Comparison of ENCODE assay signal across 8 mouse cellular contexts in genomic region chr4:117039925-117040687, GRCm38 (mm10). TPM values are rescaled to one million over a fixed set of nuclear protein-coding genes. Genes with fewer than 3 reads are reported as not detected.
DNase-seq lines count a peak whose midpoint lies in the region; TF ChIP-seq lines count a peak whose summit lies in the region.

No protein-coding gene starts in this region.

- no peak for TF ChIP-seq POLR2A in lung, adult 2 months (IDR thresholded peaks at IDR 0.05; ENCODE audit: borderline replicate concordance, extremely low read depth, low read depth, low read length)

- H3K4me1 ChIP-seq in lung, adult 2 months (ENCODE audit: control insufficient read depth, insufficient read depth, low read length), result peaks cover 18% of the 10 kb centered on the region
- H3K4me1 ChIP-seq in forebrain, embryonic 10.5 days, result 0 out of 2 replicates have a peak, but pooled peaks cover 6% of the 10 kb centered on the region

- H3K36me3 ChIP-seq in forebrain, embryonic 10.5 days (replicated peaks), result peaks cover 24% of the 10 kb centered on the region

- H3K9me3 ChIP-seq in forebrain, embryonic 10.5 days, result no peaks in the 10 kb centered on the region

- no peaks in the 10 kb centered on the region for H3K27me3 ChIP-seq in forebrain, embryonic 10.5 days (ENCODE audit: poor library complexity, severe bottlenecking)

- DNase-seq in lung, adult 18-20 months, result peak; percentile 30 to 45
- DNase-seq in lung, adult 2 months, result no peak
- no peak for DNase-seq in forebrain, embryonic 10.5 days (ENCODE audit: extremely low spot score, low spot score)
- peak; percentile 56 for DNase-seq in heart, postnatal 4 days
- peak; percentile 77 for DNase-seq in layer of hippocampus, adult 11-12 months (ENCODE audit: low spot score)
- DNase-seq in lung, postnatal 14 days, result peak; percentile 70
- peak; percentile 63 for DNase-seq in right cerebral cortex, postnatal 4 days
- no peak for DNase-seq in thymus, postnatal 0 days (ENCODE audit: low spot score)

- WGBS in lung, adult 2 months, result 21% methylated on average over 9 of the region's 9 CpGs
- WGBS in forebrain, embryonic 10.5 days, result 79% methylated on average over 9 of the region's 9 CpGs

- H3K4me3 ChIP-seq in lung, adult 2 months (replicated peaks; ENCODE audit: extremely low read depth, low read depth, low read length), result no peak overlapping the region
- H3K4me3 ChIP-seq in forebrain, embryonic 10.5 days, result no peak overlapping the region

- TF ChIP-seq CTCF in lung, adult 2 months (IDR thresholded peaks at IDR 0.05; ENCODE audit: insufficient read depth, low read length), result no peak

- peak overlapping the region; percentile 25; the same call in 1 of the 2 replicates for H3K27ac ChIP-seq in forebrain, embryonic 10.5 days

RNA-seq across cellular contexts. Expression of gene Eif2b3, which starts 20.9 kb away (rescaled TPM):
- 4.3 and 6.1 TPM in 2 replicates for polyA plus RNA-seq in lung, adult 2 months (2012; rRNA removed)
- polyA plus RNA-seq in forebrain, embryonic 10.5 days (2016; fragmentation: Nextera tagmentation; extraction: Ambion mirVana), result 52.1 and 55.5 TPM in 2 replicates
- total RNA-seq in heart, postnatal 4 days (2021), result 10 to 100 TPM; 19.1 to 20.1 TPM
- 40.9 and 42.1 TPM in 2 replicates for polyA plus RNA-seq in thymus, postnatal 0 days (2015; fragmentation: Nextera tagmentation; extraction: Ambion mirVana)

RNA-seq across cellular contexts. Expression of gene Hectd3, which starts 45.0 kb away (rescaled TPM):
- 66.3 and 69.1 TPM in 2 replicates for polyA plus RNA-seq in lung, adult 2 months (2012; rRNA removed)
- 7.8 and 8.8 TPM in 2 replicates for polyA plus RNA-seq in forebrain, embryonic 10.5 days (2016; fragmentation: Nextera tagmentation; extraction: Ambion mirVana)
- total RNA-seq in heart, postnatal 4 days (2021), result 10 to 100 TPM; 11.3 to 15.1 TPM
- 14.4 and 14.6 TPM in 2 replicates for polyA plus RNA-seq in thymus, postnatal 0 days (2015; fragmentation: Nextera tagmentation; extraction: Ambion mirVana)

RNA-seq across cellular contexts. Expression of gene Urod, which starts 45.9 kb away (rescaled TPM):
- polyA plus RNA-seq in lung, adult 2 months (2012; rRNA removed), result 42.1 and 56.1 TPM in 2 replicates
- 93.8 and 108 TPM in 2 replicates for polyA plus RNA-seq in forebrain, embryonic 10.5 days (2016; fragmentation: Nextera tagmentation; extraction: Ambion mirVana)
- 10 to 100 TPM; 80.0 to 83.1 TPM for total RNA-seq in heart, postnatal 4 days (2021)
- 102 and 109 TPM in 2 replicates for polyA plus RNA-seq in thymus, postnatal 0 days (2015; fragmentation: Nextera tagmentation; extraction: Ambion mirVana)

RNA-seq across cellular contexts. Expression of gene Ptch2, which starts 55.8 kb away (rescaled TPM):
- polyA plus RNA-seq in lung, adult 2 months (2012; rRNA removed), result 8.3 and 8.8 TPM in 2 replicates
- 7.3 TPM in 2 replicates for polyA plus RNA-seq in forebrain, embryonic 10.5 days (2016; fragmentation: Nextera tagmentation; extraction: Ambion mirVana)
- total RNA-seq in heart, postnatal 4 days (2021), result 1 to 10 TPM; 4.0 to 5.0 TPM
- polyA plus RNA-seq in thymus, postnatal 0 days (2015; fragmentation: Nextera tagmentation; extraction: Ambion mirVana), result 0.39 and 0.44 TPM in 2 replicates

Comparison
In these comparisons a context has a peak if more than half of its experiments do, and no peak if none do; other contexts are left out.
1. DNase-seq: peak in lung, adult 18-20 months (2 of 2), heart, postnatal 4 days (single experiment), layer of hippocampus, adult 11-12 months (single experiment), lung, postnatal 14 days (single experiment) and right cerebral cortex, postnatal 4 days (single experiment); none in lung, adult 2 months (single experiment), forebrain, embryonic 10.5 days (single experiment) and thymus, postnatal 0 days (single experiment).